Mouse (Mus musculus) urinary bladder, postnatal 25 days (tissue): ENCODE results near the gene Zfp853.
A peak's percentile ranks its signal among the peaks of the same experiment; 100 is the strongest.

ENCODE experiments used
- DNase-seq: peaks from one replicate; pipeline ENCODE4 v3.0.0; 2022; ENCODE audit warnings: low spot score

Zfp853 gene

GRCm38 (mm10) chr5:143292879-143293278 lies 544 bp downstream of the Zfp853 start:
- DNase-seq = no peak

- no peak for DNase-seq
Measured at GRCm38 (mm10) chr5:143289299-143289698, 4.1 kb downstream of the Zfp853 start.

- DNase-seq = no peak
Measured at GRCm38 (mm10) chr5:143288378-143288911, 5.0 kb downstream of the Zfp853 start.

GRCm38 (mm10) chr5:143287774-143288328 lies 5.6 kb downstream of the Zfp853 start:
- no peak for DNase-seq

- no peak for DNase-seq
Measured at GRCm38 (mm10) chr5:143284762-143285161, 8.7 kb downstream of the Zfp853 start.

GRCm38 (mm10) chr5:143279247-143279646 lies 14.2 kb downstream of the Zfp853 start:
- no peak for DNase-seq

- no peak for DNase-seq
Measured at GRCm38 (mm10) chr5:143275761-143276160, 17.7 kb downstream of the Zfp853 start.

GRCm38 (mm10) chr5:143272540-143273330 lies 20.7 kb downstream of the Zfp853 start:
- no peak for DNase-seq

GRCm38 (mm10) chr5:143272108-143272507 lies 21.3 kb downstream of the Zfp853 start:
- no peak for DNase-seq

- DNase-seq = no peak
Measured at GRCm38 (mm10) chr5:143271642-143272041, 21.8 kb downstream of the Zfp853 start.

GRCm38 (mm10) chr5:143270151-143270519 lies 23.3 kb downstream of the Zfp853 start:
- no peak for DNase-seq

- peak; percentile 68 for DNase-seq
Measured at GRCm38 (mm10) chr5:143269363-143270150, 23.9 kb downstream of the Zfp853 start, which contains the start of gene Zfp316. TSS of gene Zfp316 (minus strand) at chr5:143270022.

- no peak for DNase-seq
Measured at GRCm38 (mm10) chr5:143268985-143269362, 24.4 kb downstream of the Zfp853 start.

- DNase-seq = no peak
Measured at GRCm38 (mm10) chr5:143266794-143267193, 26.6 kb downstream of the Zfp853 start.

GRCm38 (mm10) chr5:143265409-143265808 lies 28.0 kb downstream of the Zfp853 start:
- no peak for DNase-seq

- no peak for DNase-seq
Measured at GRCm38 (mm10) chr5:143264689-143265088, 28.7 kb downstream of the Zfp853 start.

- no peak for DNase-seq
Measured at GRCm38 (mm10) chr5:143261636-143262035, 31.8 kb downstream of the Zfp853 start.

GRCm38 (mm10) chr5:143255802-143256201 lies 37.6 kb downstream of the Zfp853 start:
- no peak for DNase-seq

GRCm38 (mm10) chr5:143255131-143255519 lies 38.3 kb downstream of the Zfp853 start:
- no peak for DNase-seq

- DNase-seq = no peak
Measured at GRCm38 (mm10) chr5:143254487-143255130, 38.8 kb downstream of the Zfp853 start.

- no peak for DNase-seq
Measured at GRCm38 (mm10) chr5:143253881-143254486, 39.4 kb downstream of the Zfp853 start.
